Mouse (Mus musculus) splenic B cell, adult 2 months (primary cell): ENCODE measurements at regions not wholly inside any gene's neighbourhood (a gene's known extent, or its start where the extent isn't known, plus 50 kb on each side); places are given as distances from the start of the nearest gene placed in this dataset.

Experiments used
- DNase-seq: peaks from one replicate; pipeline ENCODE4 v3.0.0-alpha.2; 2011; ENCODE audit warnings: low read depth, low spot score
- H3K27me3 ChIP-seq: 2 replicates; pipeline ENCODE4 v1.6.1; 2012; ENCODE audit warnings: mild to moderate bottlenecking, low read length, moderate library complexity, mixed read lengths; ENCODE audit not compliant: control insufficient read depth, poor library complexity, insufficient read depth, severe bottlenecking
- H3K36me3 ChIP-seq: 2 replicates; pipeline ENCODE4 v1.6.1; 2012; ENCODE audit warnings: mild to moderate bottlenecking, low read length, moderate library complexity, mixed read lengths; ENCODE audit not compliant: control insufficient read depth, poor library complexity, insufficient read depth, severe bottlenecking

DNA sequence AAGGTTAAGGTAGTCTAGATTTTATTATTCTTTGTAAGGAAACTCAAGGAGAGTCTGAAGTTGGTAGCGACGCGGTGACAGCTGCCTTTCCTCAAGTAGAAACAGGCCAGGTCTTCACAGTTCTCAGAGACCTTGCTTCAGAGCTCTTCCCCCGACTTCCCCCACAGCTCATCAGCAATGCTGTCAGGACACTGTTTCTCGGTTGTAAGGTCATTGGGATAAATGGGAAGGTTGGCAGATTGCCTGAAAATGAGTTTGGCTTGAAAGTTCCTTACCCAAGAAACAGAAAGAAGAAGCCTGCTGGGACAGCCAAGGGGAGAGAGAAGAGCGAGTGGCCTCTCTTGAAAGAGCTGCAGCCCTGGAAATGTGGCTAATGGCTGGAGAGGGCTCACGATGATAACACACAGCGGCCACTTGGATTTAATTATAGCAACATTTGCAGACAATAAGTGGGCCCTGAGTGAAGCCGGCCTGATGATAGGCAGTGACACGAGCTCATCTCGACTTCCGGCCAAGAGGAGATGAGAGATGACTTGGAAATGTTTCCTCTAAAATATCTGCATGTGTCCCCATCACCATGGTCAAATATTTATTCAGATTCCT, 150.3 kb downstream of the Tmem38b start:
- DNase-seq: no peak
- H3K27me3 ChIP-seq: no peaks in the 10 kb centered on the region
- H3K36me3 ChIP-seq: no peaks in the 10 kb centered on the region

DNA sequence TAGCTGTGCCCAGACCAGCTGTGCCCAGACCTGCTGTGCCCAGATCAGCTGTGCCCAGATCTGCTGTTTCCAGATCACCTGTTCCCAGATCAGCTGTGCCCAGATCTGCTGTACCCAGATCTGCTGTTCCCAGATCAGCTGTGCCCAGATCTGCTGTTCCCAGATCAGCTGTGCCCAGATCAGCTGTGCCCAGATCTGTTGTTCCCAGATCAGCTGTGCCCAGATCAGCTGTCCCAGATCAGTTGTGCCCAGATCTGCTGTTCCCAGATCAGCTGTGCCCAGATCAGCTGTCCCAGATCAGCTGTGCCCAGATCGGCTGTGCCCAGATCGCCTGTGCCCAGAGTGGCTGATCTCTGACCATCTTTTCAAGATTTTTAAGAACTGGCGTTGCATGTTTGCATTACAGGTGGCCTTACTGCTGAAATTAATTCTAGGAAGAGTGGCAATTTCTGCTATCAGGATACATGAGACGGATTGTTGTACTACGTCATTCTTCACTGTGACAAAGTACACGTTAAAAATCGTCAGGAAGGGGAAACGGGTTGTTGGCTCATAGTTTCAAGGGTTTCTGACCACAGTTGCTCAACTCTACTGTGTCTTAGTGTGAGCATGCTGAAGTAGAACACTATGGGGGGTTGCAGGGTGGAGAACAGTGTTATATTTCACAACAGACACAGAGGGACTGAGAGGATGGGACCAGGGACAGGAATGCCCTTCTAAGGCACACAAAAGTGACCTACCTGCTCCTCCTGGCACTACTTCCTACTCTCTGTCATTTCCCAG, 160.9 kb downstream of the Tmem38b start:
- no peak for DNase-seq
- Histone ChIP-seq H3K27me3 (no peaks in the 10 kb centered on the region), H3K36me3 (no peaks in the 10 kb centered on the region)

DNA sequence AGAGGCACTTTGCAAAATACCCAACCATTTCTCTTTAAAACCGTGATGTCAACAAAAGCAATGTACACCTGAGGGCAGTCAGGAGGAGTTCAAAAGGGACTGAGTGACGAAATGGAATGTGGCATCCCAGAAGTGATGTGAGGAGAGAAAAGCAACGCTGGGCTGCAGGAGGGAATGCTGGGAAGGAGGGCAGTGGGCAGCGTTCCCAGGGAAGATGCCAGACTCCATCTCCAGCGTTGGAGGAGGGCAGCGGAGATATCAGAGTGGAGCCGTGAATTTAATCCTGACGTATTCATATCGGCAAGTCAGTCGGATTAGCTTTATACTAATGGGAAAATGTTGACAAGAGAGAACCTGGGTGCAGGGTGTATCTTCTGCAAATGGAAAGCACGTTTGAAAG, 161.7 kb downstream of the Tmem38b start:
- Histone ChIP-seq H3K36me3 (no peaks in the 10 kb centered on the region), H3K27me3 (no peaks in the 10 kb centered on the region)
- DNase-seq: no peak

DNA sequence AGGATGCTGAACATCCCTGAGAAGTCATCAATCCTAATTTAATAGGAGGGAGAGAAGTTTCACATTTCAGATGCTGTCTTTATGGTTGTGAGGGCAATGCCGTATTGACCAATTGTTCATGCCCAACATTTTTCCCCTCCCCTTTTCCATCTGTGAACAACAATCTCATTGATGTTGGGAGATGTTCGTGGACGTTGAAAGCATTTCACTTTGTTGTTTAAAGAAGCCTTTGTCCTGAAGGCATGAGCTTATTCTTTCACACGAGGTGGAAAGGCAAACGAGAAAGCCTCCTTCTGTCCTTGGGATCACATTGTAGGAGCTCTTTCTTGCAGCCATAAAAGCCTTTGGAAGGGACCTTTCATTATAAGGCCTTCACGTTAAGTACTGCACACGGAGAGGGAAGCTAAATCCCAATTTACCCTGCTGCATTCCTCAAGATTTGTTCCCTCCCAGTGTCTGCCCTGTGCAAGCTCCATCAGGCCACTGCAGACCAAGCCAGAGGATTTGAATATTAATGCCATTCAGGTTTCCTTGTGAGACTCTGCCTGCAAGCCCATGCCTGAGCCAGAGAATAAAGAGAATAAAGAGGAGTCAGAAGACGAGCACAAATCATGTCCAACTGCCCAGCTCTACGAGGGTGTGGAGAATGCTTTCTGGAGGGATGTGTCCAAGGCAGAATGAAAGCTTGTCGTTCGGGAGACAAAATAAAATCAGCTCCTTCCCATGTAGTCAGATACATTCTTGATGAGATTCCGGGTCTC, 195.4 kb downstream of the Tmem38b start:
- Histone ChIP-seq H3K36me3 (no peaks in the 10 kb centered on the region), H3K27me3 (no peaks in the 10 kb centered on the region)
- DNase-seq: no peak

DNA sequence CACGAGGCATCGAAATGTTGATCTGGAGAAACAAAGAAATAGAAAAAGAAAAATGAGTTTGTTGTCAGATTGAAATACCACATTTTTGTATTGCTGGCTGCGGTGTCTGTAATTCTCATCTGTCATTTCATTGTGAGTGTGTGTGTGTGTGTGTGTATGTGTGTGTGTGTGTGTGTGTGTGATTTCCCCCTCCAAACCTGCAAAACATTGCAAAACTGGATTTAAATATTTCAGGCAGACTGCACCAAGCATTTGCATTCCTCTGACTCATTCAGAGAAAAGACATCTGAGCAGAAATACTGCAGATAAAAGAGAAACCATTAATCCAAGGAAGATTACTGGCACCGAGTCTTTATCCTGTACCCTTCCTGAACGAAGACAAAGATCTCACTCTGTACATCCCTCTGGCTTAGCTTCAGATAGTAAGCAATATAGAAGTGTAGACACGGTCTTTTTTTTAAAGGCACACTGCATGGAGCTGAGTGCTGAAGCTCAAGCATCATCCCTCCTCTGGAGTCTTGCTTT, 196.1 kb downstream of the Tmem38b start:
- Histone ChIP-seq H3K36me3 (no peaks in the 10 kb centered on the region), H3K27me3 (no peaks in the 10 kb centered on the region)
- no peak for DNase-seq

DNA sequence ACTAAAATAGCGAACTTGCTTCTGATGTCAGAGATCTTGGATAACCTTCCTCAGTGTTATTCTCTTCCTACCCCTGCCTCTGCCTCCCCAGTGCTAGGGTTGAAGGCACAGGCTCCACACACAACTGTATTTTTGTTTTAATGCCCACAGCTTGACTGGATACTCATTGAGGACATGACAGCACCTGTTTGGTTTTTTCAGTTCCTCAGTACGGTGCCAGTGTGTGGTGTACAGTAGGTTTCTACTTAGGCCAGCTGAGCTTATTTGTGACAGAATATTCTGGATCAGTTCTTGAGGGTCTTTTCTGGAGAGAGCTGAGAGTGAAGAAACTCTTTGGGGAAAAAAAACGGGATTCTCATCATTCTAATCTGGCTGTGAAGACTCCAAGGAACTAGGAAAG, 201.1 kb downstream of the Tmem38b start:
- H3K27me3 ChIP-seq: no peaks in the 10 kb centered on the region
- no peaks in the 10 kb centered on the region for H3K36me3 ChIP-seq

DNA sequence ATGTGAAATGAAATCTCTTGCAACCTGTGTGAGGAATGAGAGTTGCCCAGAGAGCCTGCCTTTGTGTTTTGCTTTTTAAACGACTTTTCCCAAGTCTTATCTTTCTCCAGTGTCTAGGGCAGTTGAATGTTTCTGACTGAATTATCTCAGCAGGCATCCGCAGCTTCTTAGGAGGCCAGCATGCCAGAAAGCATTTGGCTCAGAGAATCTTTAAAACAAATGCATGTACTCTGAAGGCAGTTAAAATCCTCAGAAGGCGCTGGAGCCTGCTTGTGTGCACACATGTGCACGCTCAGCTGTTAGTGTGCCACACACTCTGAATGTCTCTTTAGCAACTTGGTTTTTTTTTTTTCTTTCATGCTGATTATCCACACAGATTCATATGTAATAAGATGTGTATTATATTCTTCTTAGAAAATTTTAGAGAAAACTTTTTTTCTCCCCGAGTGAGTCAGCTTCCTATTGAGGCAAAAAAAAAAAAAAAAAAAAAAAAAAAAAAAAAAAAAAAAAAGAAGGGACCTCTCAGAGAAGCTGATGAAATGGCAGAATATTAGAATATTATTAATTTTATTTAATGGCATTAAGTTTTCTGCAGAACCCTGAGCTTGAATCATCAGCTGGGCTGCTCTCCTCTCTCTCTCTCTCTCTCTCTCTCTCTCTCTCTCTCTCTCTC, 201.9 kb downstream of the Tmem38b start:
- H3K27me3 ChIP-seq: no peaks in the 10 kb centered on the region
- DNase-seq: no peak

More for the DNA sequence above, 201.1 kb downstream of the Tmem38b start:
- no peak for DNase-seq

DNA sequence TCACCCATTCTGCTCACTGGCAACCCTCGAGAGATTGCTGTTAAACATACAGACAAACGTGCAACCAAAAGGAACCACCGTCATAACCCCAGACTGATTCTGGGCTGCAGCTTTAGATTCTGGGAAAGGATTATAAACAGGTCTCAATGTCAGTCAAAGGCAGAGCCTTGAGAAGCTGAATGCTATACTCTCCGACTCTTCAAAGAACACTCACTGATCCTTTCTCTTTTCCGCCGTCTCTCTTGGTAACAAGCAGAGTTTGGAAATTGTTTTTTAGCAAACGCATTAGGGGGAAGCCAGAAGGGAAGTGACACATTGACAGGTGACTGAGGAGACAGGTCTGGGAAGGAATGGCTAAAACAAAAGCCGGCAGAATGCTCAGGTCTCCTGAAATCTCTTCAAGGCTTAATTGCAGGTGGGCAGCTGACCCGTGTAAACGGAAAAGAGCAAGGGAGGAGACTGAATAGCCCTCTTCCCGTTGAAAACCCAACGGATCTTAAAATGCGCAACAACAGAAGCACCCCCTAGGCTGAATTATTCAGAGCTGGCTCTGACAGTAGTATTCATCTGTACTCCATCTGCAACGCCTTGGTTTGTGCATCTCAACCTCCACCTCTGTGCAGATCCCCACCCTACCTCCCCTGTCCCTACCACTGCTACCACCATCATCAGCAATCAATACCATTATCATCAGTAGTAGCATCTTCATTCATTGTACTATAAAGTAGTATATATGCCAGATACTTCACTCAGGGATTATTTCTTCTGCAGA, 219.6 kb downstream of the Tmem38b start:
- no peaks in the 10 kb centered on the region for H3K27me3 ChIP-seq
- H3K36me3 ChIP-seq: no peaks in the 10 kb centered on the region
- DNase-seq: no peak

More for the DNA sequence above, 201.9 kb downstream of the Tmem38b start:
- H3K36me3 ChIP-seq: no peaks in the 10 kb centered on the region

DNA sequence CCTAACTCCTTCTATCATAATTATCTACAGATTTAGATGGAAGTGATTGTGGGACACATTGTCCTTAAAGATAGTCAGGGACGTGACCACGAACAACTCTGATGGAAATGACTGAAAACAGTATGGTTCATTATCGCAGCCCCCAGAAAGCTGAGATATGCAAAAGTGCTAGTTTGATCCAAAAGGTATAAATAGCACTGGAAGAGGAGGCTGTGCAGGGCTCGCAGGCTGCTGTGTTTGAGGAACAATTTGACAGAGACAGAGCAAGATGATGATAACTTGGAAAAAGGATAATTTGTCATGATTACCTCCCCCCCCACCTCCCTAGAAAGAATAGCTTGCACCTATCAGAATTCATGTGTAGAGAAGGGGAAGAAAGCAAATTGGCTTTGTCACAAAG, 238.5 kb downstream of the Tmem38b start:
- DNase-seq: no peak
- Histone ChIP-seq H3K36me3 (no peaks in the 10 kb centered on the region), H3K27me3 (no peaks in the 10 kb centered on the region)

DNA sequence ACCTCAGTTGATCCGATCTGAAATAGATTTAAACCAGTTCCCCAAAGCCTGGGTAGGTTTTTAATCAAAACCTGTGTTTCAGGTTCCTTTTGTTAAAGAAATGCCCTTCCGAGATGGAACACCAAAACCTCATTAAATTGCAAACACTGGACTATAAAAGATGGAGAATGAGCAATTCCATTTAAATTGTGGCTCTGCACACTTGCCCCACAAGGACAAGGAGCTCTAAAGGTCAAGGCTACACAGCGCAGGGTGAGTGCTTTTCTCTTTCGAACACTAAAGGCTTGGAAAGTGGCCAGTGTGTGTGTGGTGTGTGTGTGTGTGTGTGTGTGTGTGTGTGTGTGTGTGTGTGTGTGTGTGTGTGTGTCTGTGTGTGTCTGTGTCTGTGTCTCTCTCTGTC, 246.1 kb downstream of the Tmem38b start:
- DNase-seq: no peak
- H3K27me3 ChIP-seq: no peaks in the 10 kb centered on the region
- H3K36me3 ChIP-seq: no peaks in the 10 kb centered on the region

DNA sequence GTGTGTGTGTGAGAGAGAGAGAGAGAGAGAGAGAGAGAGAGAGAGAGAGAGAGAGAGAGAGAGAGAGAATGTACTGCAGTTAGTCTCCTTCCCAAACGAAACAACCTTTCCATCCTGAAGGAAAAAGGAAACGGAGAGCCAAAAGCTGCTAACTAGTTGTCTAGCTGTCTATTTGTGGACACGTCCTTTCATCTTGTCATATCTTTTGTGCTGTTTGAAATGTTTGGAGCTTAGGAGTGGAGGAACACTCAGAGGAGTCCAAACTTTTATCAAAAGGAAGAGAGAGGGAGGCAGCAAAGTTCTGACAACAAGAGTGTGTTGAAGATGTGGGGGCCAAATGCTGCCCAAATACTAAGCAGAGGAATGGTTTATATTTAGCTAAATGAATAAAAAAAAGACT, 246.6 kb downstream of the Tmem38b start:
- DNase-seq: no peak
- Histone ChIP-seq H3K36me3 (no peaks in the 10 kb centered on the region), H3K27me3 (no peaks in the 10 kb centered on the region)

DNA sequence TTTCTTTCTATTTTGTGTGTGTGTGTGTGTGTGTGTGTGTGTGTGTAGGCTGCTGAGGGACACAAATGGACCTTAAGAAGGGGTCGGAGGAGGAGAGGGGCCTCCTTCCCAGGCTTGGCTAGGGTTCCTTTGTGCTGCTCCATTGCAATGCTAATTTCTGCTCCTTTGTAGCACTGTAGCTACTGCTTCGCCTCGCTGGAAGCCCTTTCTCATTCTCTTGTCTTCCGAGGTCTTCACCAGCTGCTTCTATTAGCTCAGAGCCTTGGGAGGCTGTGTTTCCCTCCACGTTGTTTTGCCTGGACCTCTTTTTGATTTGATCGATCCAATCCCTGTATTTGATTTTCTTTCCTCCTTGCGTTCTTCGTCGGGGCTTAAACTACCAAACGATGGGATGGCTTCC, 247.1 kb downstream of the Tmem38b start:
- no peaks in the 10 kb centered on the region for H3K36me3 ChIP-seq
- no peak for DNase-seq

DNA sequence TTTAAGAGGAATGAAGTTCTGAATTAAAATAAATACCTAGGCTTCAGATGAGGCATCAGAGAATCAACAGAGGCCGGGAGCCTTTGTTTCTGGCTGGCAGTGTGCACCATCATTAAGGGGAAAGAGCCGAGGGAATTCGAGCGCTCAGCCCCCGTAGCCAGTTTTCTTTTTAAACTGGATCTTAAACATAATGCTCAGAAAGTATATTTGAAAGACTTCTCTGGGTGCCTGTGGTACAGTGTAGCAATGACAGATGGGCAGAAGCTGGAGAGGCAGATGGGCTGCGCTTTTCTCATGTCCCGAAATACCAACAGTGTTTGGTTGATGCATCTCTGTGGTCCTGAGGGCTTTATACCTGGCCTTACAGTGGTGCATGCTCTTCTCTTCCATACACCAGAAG, 247.6 kb downstream of the Tmem38b start:
- Histone ChIP-seq H3K27me3 (no peaks in the 10 kb centered on the region), H3K36me3 (no peaks in the 10 kb centered on the region)
- no peak for DNase-seq

More for the DNA sequence above, 247.1 kb downstream of the Tmem38b start:
- H3K27me3 ChIP-seq: no peaks in the 10 kb centered on the region

DNA sequence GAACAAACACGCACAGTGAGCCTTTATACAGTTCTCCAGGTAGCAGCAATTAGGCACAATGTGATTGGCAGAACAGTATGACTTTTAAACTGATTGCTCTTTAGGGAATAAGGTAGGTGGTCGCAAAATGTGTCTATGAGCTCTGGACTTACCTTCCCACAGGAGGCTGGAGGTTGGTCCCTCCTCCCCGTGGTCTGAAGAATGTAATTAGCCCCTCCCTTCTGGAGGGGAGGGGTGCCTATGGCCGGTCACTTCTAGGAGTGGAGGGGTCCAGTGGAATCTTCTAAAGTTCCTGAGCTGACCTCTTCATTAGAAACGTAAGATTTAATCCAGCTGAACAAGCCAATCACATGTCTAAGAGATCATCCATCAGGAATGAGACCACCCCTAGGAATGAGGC, 248.4 kb downstream of the Tmem38b start:
- H3K27me3 ChIP-seq: no peaks in the 10 kb centered on the region
- no peak for DNase-seq
- no peaks in the 10 kb centered on the region for H3K36me3 ChIP-seq
